Mouse (Mus musculus) left cerebral cortex, postnatal 10 days (tissue): ENCODE measurements around the gene Gabrd. TPM values are rescaled to one million over a fixed set of nuclear protein-coding genes. Genes with fewer than 3 reads are reported as not detected.

ENCODE experiments used
- DNase-seq, 2 experiments: peaks; one replicate each; pipeline ENCODE4 v3.0.0; 2021 to 2022; ENCODE audit warnings: low spot score in 2 of 2, mixed read lengths in 1 of 2; ENCODE audit errors: extremely low spot score in 1 of 2
- intact Hi-C: fragments of 180-260 bp; cut with DNase I; formaldehyde crosslinking; loops from one replicate; pipeline ENCODE4 v1.15.1; 2025
- total RNA-seq, 2 experiments: library from RNA; stranded (reverse); gene quantifications; 2 replicates each; pipeline ENCODE4 v1.2.3; 2021

Gabrd gene
- total RNA-seq, 2 experiments from 2014 or later = 33.0 to 34.9 TPM

DNA sequence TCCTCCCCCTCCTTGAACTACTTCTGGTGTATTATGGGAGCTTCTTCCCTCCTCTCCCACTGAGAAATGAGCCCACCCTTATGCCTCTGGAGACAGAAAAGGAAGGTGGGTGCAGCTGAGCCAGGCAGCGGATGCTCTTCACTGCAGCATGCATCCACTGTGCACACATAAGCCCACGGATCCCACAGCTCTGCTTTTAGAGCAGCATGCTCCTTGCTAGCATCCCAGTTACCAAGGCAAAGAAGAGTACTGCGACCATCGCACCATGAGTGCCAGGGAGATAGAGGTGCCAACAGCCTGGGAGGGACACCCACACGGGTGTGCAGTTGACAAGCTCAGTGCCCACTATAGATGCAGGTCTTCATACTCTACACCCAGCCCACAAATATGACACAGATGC is 2.4 kb downstream of the Gabrd start:
- intact Hi-C loops = no loop called here
- no peak for DNase-seq

DNA sequence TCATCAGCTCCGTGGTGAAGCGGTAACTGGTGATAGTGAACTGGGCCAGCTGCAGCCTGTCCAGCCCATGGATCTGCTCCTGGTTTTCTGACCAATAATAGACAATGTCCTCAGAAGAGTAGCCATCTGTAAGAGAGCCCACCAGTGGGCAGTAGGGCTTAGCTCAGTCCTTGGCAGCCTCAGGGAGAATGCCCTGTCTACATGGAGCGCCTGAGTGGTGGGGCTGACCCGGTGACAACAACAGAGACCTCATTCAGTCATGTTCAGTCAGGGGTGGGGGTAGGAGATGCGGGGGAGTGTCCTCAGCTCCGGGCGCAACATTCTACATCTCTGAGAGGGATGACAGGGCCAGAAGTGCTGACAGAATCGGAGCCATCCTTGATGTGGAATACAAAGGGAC is 10.7 kb downstream of the Gabrd start:
- intact Hi-C loops = no loop called here
- DNase-seq = no peak

DNA sequence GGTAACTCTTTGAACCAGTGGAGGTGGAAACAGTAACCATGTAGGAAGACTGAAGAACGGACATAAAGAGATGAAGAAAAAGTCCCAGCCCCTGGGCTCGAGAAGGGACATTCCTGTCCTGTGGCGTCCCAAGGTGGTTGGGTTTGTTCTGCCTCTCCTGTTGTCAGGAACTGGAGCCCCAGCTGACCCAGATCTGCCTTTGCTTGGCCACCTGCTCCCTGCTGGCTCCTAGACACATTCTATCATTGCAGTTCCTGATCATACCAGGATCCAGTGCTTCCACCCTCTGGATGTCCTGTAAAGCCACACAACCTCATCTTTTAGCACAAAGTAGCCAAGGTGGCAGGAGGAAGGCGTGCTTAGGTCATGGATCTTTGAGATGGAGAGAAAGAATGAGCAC is 14.6 kb downstream of the Gabrd start:
- no peak for DNase-seq
- intact Hi-C loops = no loop called here

DNA sequence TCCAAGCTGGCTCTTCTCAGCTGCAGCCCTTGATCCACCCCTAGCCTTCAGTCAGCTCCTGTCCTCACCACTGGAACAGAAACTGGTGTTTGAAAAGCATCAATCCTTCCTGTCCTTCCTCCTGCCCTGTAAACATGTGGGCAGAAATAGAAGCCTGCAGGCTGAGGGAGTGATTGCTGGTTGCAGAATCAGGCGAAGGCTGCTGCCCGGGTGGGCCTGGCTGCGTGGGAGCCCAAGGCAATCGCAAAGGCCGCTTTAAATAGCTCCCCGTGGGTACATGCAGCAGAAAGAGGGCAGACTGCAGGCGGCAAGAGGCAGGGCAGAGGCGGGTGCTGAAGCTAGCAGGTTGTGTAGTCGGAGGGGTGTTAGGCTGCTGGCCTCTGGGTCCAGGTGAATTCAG is 15.2 kb downstream of the Gabrd start:
- intact Hi-C loops = no loop called here
- peak in 1 of 2 experiments; percentile 44 for DNase-seq

DNA sequence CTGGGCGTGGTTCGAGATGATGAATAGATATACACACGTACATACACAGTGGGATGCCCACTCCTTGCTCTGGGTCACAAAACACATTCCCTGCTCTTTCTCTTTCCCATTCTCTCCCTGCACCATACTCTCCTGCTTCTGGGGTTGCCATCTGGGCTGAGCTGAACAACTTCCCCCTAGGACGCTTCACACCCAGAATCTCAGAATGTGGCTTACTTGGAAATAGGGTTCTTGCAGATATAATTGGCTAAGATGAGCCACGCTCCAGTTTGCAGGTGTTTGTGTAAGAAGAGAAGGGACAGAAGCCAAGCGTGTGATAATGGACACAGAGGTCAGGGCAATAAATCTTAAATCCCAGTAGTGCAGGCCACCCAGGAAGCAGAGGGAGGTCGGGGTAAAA is 15.9 kb downstream of the Gabrd start:
- intact Hi-C loops = no loop called here
- no peak for DNase-seq

DNA sequence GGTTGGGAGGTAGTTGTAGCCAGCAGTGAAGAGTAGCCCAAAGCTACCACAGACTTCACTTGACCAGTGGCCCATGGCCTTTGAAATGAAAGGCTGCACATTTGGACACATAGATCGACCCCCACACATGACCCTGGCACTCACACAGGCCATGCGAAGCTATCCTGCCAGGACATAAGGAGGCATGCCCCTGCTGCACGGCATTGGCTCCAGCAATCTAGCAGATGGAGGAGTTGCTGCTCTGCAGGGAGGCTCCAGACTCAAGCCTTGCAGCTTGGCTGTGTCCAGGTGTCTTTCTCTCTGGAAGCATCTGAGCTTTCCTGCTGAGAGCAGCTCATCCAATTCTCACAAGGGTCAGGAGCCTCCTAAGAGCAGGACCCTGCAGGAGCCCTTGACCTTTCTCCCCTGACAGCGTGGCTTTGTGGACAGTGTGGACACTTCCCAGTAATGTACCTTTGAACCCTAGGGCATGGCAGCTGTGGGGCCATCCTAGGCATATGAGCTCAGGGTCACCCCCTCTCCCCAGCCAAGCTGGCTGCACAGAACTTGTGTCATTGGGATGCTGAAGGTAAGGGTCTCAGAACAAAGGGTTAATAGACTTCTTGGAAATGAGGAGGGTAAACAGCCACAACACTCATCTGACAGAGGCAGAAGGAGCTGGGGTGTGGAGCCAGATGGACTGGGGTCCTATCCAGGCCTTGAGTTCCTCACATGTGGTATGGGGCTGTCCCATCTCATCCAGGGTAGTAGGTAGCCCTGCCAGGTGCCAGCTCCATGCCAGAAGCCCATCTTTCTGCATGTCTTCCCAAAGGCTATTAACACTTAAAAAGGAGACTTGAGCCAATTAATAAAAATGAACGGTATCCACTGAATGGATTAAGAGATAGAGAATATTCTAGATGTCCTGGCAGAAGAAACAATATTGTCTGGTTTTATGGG is 25.8 kb downstream of the Gabrd start:
- DNase-seq = no peak

DNA sequence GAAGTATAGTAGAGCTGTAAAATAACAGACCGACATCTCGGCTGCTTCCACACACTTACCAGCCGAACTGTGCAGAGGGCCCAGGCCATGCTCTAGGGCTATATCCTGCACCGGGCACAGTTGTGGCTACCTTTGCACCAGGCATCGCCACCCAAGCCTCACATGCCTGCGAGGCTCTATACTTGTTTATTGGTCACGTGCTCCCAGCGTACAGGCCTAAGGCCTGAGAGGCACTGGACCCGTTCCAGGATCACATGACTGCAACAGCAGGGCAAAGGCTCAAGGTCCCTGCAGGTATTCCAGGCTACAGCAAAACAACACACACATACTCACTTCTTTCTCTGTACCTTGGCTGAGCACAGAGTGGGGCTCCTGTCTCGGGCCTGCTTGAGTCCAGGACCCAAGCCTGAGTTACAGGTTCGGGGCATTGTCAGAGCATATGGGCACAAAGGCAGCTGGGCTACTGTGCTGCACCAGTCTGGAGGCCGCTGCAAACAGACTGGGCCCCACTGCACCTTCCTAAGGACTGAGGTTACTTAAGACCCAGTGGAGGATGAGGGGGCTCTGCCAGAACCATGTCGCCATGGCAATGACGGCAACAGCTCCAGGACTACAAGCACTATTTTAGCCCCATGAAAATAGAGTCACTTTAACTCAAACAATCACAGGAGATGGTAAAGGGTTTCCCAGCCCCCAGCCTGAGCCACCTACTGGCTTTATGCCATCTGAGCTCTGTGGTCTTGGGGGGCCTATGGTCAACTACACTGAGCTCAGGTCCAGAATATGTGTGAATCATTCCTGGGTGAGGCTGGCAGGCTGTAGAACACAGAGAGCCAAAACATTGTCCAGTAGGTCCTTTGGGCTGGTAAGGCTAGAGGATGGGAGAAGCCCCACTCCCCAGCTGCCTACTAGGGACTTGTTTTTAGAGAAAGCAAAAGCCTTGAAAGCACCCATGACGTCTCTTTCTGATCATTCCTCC is 26.9 kb downstream of the Gabrd start:
- intact Hi-C loops = no loop called here
- peak in 1 of 2 experiments; percentile 35 for DNase-seq

More for the DNA sequence above, 25.8 kb downstream of the Gabrd start:
- intact Hi-C loops = no loop called here

DNA sequence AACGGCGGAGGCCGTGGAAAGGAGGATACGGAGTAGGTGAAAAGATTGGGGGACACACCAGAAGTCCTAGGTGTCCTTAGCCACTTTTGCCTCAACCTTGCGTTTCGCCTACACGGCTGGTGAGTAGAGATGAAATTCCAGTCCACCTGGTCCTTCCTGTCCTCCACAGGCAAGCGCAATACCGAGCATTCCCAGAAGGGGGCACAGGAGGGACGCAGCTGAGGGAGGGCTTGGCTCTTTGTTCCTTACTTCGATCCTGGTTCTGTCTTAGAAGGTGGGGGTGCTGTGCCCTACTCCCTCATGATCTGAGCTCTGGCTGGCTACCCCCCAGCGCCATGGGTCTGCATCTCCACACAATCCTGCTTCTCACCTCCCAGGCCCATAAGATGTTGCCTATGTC is 29.2 kb downstream of the Gabrd start:
- peak; percentile 48 to 82 for DNase-seq
- intact Hi-C loops = no loop called here

DNA sequence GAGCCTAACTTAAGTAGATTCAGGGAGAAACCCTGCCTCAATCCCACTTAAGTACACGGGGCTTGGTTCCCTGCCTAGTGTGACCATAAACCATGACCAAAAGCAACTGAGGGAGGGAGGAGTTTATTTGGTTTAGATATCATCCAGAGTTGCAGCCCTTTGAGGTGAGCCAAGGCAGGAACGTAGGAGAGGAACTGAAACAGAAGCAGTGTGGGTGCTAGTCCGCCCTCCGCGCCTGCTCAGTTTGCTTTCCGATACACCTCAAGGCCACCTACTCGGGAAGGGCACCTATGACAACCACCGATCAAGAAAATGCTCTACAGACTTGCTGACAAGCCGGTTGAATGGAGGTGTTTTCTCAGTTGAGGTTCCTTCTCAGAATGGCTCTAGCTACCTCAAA is 30.2 kb downstream of the Gabrd start:
- DNase-seq = no peak
- intact Hi-C loops = no loop called here

DNA sequence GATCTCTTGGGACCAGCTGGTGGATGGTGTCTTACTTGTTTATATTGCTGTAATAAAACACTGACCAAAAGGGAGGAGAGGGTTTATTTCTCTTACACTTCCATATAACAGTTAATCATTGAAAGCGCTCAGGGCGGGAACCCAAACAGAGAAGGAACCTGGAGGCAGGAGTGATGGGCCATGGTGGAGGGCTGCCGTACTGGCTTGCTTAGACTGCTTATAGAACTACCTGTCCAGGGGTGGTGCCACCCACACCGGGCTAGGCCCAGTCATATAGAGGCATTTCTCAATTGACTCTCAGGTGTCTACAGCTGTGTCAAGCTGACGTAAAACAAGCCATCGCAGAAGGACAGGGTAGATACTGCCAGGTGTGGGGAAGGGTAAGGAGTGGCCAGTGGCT is 31.1 kb downstream of the Gabrd start:
- no peak for DNase-seq
- intact Hi-C loops = no loop called here

DNA sequence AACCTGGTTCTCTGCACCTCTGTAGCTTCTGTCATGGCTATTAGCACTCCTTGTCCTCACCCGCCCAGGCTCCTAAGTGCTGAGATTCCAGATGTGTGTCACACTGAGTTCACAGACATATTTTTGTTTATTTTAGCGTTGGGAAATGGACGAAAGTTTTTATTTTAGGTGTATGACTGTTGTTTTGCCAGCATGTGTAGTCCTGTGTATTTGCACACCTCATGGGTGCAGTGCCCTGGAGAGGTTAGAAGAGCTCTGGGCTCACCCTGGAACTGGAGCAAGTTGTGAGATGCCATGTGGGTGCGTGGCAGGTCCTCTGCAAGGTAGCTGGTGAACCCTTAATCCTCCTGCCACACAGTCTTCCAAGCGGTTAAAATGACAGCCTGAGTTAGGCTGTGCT is 35.5 kb downstream of the Gabrd start:
- no peak for DNase-seq
- intact Hi-C loops = no loop called here

DNA sequence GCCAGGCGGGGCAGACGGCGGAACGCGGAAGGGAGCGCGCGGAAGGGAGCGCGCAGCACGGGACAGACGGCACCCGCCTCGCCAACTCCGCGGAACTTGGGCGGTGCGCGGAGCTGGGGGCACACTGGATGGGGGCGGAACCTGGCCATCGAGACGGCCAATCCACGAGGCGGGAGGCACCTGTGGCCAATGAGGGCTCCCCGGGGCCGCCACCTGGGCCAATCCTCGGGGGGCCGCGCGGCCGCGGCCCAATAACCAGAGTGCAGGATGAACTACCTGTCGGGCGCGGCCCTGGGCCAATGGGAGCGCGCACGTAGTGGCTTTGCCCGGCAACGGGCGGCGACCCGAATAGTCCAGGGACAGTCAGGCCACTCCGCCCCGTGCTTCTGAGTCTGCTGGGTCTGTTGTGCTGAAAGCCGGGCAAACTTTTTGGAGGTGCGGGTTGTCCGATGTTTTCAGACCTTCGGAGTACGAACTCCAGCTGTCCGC is 36.6 kb downstream of the Gabrd start, which contains the start of gene Prkcz:
Gene Prkcz (minus strand): TSS at position 59 of the 489 bp plus-strand sequence.
- peak in 1 of 2 experiments; percentile 79 for DNase-seq
- intact Hi-C loops = no loop called here

DNA sequence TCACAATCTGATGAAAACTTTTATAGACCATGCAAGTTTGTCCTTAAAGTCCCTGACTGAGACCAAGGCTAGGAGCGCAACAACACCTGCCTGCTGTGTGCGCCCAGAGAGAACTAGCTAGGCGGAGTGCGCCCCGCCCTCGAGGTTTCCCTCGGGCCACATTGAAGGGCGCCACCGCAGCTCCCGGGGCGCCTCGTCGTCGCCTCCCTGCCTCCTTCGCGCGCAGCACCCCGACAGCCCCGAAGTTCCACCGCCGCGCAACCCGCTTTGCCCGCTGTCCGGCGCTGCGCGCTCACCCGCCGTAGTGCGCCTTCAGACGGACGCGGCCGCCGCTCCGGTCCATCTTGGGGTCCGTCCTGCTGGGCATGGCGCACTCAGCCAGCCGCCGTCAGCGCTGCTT is 37.1 kb downstream of the Gabrd start:
- DNase-seq = no peak
- intact Hi-C loops = no loop called here

DNA sequence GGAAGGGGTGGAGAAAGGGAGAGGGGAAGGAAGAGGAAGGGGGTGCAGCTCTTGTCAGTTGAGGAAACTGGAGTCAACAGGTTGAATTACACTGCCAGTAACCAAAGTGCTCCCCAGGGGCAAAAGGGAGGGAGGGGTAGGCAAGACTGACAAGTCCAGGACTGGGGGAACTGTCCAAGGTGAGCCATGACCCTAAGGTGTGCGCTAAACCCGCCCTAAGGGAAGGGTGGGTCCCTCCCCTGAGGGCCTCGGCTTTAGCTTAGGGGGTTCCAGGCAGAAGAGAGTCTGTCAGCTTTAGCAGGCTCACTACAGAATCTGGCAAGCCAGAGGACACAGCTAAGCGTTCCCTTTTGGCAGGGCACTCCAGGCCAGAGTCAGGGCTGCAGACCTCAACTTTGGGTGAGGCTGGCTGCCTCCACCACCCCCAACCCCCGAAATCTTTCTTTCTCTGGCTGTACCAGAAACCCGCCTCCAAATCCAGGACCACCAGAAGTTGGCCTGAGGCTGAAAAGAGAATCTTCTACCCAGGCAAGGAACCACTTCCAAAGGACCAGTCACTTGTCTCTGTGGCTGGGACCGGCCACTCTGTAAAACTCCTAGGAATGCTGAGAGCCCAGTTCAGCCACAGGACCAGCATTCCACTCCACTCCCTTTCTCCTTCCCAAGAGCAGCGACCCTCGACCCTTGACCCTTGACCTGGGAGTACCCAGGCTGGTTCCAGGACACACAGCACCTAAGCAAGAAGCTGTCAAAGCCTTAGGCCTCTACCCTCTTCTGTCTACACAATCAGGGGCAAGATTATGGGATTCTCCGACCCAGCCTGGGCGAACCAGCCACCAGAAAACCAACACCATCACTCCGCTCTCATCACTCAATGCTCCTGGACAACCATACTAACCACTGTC is 38.1 kb downstream of the Gabrd start:
- peak in 1 of 2 experiments; percentile 35 for DNase-seq
- intact Hi-C loops = no loop called here

DNA sequence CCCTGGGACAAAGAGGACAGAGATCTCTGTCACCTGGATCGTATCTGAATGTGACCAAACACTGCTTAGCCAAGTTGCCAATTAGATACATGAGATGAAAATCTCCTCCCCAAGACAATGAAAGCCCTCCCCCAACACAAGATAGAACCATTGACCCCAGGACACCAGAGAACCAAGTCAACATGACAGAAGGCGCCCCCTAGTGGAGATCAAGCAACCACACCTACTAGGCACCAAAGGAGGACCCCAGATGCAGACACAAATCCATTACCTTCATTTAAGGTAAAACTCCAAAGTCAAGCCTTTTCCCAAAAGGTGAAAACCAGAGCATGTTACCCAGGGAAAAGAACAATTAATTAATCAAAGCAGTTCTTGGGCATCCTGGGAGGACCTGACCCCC is 40.3 kb downstream of the Gabrd start:
- intact Hi-C loops = no loop called here
- DNase-seq = no peak

DNA sequence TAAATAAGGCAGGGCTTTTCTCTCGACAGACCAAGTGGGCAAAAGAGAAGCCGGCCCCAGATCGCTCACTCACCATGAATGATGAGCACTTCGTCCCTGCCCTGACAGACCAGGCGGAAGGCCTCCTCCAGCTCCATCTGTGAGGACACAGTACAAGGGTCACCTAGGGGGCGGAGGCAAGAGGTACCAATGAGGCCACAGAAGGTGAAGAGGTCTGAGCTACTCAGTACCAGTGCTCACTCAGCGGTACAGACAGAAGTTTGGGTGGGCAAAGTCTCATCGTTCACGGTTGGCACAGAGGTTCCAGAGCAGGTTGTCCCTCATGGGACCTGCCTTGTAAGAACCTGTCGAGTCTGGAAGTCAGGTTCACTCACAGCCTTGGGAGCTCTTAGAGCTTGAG is 41.6 kb downstream of the Gabrd start:
- intact Hi-C loops = no loop called here
- DNase-seq = no peak

DNA sequence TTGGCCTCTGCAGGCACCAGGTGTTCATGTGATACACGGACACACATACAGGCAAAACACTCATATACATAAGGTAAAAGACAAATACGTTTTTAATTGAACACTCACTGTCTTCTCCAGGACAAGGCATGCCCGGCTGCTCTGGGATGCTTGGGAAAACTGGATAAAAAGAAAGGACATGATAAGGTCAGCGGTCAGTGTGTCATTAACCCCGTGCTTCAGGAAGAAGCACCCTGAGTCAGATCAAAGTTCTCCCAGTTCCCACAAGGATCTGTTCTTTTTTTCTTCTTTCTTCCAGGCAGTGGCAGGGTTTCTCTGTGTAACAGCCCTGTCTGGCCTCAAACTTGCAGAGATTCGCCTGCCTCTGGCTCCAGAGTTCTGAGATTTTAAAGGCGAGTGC is 43.4 kb downstream of the Gabrd start:
- intact Hi-C loops = no loop called here

DNA sequence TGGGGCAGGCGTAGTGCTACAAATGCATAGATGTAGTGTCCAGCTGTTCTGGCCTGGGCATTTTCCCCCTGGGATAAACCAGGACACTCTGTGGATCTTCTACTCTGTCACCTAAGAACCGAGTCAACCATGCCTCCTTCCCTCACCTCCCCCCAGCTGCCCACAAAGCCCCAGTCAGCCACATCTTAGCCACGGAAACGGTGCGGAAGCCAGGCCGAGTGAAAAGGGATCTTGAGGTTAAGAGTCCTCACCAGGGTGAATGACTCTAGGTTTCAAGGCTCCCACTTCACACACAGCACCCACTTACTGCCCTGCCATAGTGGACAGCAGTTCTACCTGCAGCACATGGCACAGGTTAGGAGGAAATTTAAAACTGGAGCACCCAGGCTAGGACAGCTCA is 43.9 kb downstream of the Gabrd start:
- no peak for DNase-seq
- intact Hi-C loops = no loop called here

More for the DNA sequence above, 43.4 kb downstream of the Gabrd start:
- no peak for DNase-seq
